Mouse (Mus musculus) neural tube, embryonic 11.5 days (tissue): ENCODE data around the gene Myo15. TPM values are rescaled to one million over a fixed set of nuclear protein-coding genes. Genes with fewer than 3 reads are reported as not detected.
"Not testable (repeated sequence)": the region's sequence is repeated elsewhere in the genome, so short reads cannot be mapped to it uniquely, and the experiment has no call there.

Experiments
- ATAC-seq: fragments of 200-750 bp; cut with Nextera tagmentation; 2 replicates; pipeline ENCODE4 v1.8.0; 2017; ENCODE audit warnings: moderate number of reproducible peaks, mild to moderate bottlenecking, moderate TSS enrichment, moderate library complexity; ENCODE audit not compliant: insufficient read depth, low FRiP score, low TSS enrichment
- DNase-seq: peaks from one replicate; pipeline ENCODE4 v3.0.0-alpha.2; 2015; ENCODE audit warnings: low spot score
- H3K27ac ChIP-seq: fragments of 300-500 bp; sonication (generic); 2 replicates; pipeline ENCODE4 v1.5.1; 2014; ENCODE audit warnings: low read depth, mild to moderate bottlenecking, low read length
- H3K27me3 ChIP-seq: fragments of 300-500 bp; sonication (generic); 2 replicates; pipeline ENCODE4 v1.6.1; 2014; ENCODE audit warnings: mild to moderate bottlenecking, low read length, mixed read lengths; ENCODE audit not compliant: control insufficient read depth, insufficient read depth
- H3K36me3 ChIP-seq: fragments of 300-500 bp; sonication (generic); 2 replicates; pipeline ENCODE4 v1.6.1; 2014; ENCODE audit warnings: mild to moderate bottlenecking, low read length, moderate library complexity, mixed read lengths; ENCODE audit not compliant: control insufficient read depth, insufficient read depth
- H3K4me1 ChIP-seq: fragments of 300-500 bp; sonication (generic); 2 replicates; pipeline ENCODE4 v1.6.1; 2014; ENCODE audit warnings: low read length, mixed read lengths; ENCODE audit not compliant: control insufficient read depth, insufficient read depth
- H3K4me2 ChIP-seq: fragments of 300-500 bp; sonication (generic); 2 replicates; pipeline ENCODE4 v1.6.1; 2014; ENCODE audit warnings: low read depth, mild to moderate bottlenecking, moderate library complexity
- H3K4me3 ChIP-seq: fragments of 300-500 bp; sonication (generic); 2 replicates; pipeline ENCODE4 v1.5.1; 2014; ENCODE audit warnings: low read depth, low read length
- H3K9ac ChIP-seq: fragments of 300-500 bp; sonication (generic); 2 replicates; pipeline ENCODE4 v1.6.1; 2014; ENCODE audit warnings: mild to moderate bottlenecking, low read length
- H3K9me3 ChIP-seq: fragments of 300-500 bp; sonication (generic); 2 replicates; pipeline ENCODE4 v1.6.1; 2016; ENCODE audit warnings: low read length; ENCODE audit not compliant: control insufficient read depth
- WGBS: fragments of 180-500 bp; shearing (Covaris S2); extraction: QIAGEN DNeasy Blood & Tissue Kit; methylation state at CpG from one replicate; pipeline ENCODE4 v1.1.7; 2014; 5-methylcytosine and 5-hydroxymethylcytosine counted together
- polyA plus RNA-seq: library from polyadenylated mRNA; unstranded; fragments of >200 nt; fragmentation: Nextera tagmentation; extraction: Ambion mirVana; gene quantifications from 2 replicates; pipeline ENCODE4 v1.2.1, GENCODE M21; 2014

Gene Myo15
- polyA plus RNA-seq, result 0.09 and 0.27 TPM in 2 replicates

- Histone ChIP-seq H3K27ac (no peak within 1 kb of the TSS), H3K4me2 (no peak within 1 kb of the TSS), H3K27me3 (no peaks in the 10 kb centered on the region), H3K9me3 (no peaks in the 10 kb centered on the region), H3K4me3 (no peak within 1 kb of the TSS), H3K9ac (no peak within 1 kb of the TSS), H3K4me1 (no peaks in the 10 kb centered on the region), H3K36me3 (peaks cover 20% of the 10 kb centered on the region)
- WGBS, result 91% methylated on average over 3 of the region's 3 CpGs
- ATAC-seq (no peak), DNase-seq (no peak)
Measured at GRCm38 (mm10) chr11:60469039-60469438, at the start of gene Myo15. Myo15 (plus strand) TSS chr11:60469339.

DNA sequence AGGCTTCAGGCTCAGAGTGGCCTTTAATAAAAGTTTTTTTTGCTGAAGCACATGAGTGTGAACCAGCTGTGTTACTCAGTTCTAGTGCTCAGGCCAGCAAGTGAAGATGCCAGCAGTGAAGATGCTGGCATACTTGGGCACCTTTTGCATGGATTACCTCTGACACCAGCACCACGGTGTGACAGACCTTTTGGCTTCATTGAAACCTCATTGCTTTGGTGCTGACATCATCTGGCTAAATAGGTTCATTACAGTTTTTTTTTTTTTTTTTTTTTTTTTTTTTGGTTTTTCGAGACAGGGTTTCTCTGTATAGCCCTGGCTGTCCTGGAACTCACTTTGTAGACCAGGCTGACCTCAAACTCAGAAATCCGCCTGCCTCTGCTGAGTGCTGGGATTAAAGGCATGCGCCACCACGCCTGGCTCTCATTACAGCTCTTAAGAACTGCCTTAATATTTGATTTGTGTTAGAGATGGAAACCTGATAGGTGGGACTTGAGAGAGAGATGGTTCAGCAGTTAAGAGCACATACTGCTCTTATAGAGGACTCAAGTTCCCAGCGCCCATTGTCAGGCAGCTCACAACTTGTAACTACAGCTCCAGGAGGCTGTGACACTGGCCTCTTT is 47.0 kb upstream of the Myo15 start:
- no peaks in the 10 kb centered on the region for H3K36me3 ChIP-seq
- no peak overlapping the region for H3K9ac ChIP-seq
- H3K4me1 ChIP-seq, result peaks cover 10% of the 10 kb centered on the region
- no peak for DNase-seq
- no peaks in the 10 kb centered on the region for H3K27me3 ChIP-seq
- H3K4me3 ChIP-seq, result no peak overlapping the region
- 74% methylated on average over 5 of the region's 6 CpGs for WGBS
- ATAC-seq, result no peak
- H3K9me3 ChIP-seq, result no peaks in the 10 kb centered on the region
- no peak overlapping the region for H3K27ac ChIP-seq
- H3K4me2 ChIP-seq, result no peak overlapping the region

DNA sequence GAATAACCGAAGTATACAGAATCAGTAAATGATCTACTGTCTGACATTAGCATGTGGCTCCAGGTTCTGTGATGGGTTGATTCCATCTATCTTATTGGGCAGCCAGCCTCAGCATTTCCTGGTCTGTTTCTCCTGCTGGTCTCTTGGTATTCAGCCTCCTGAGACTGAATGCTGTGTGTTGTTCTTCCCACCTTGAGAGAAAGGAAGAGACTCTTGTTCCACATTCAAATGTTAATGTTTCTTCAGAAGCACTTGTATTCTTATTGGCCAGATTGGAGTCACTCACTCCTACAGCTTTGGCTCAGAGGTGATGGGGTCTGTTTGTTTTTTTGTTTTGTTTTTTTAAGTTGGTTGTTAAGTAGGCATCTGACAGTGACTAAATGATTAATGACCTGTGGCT is 46.1 kb upstream of the Myo15 start:
- no peak overlapping the region for H3K4me2 ChIP-seq
- DNase-seq (no peak), ATAC-seq (no peak)
- no peak overlapping the region for H3K4me3 ChIP-seq
- WGBS, result 57% methylated on average over 1 of the region's 1 CpGs
- H3K27me3 ChIP-seq, result no peaks in the 10 kb centered on the region
- no peak overlapping the region for H3K27ac ChIP-seq
- H3K4me1 ChIP-seq, result peaks cover 10% of the 10 kb centered on the region
- no peak overlapping the region for H3K9ac ChIP-seq
- H3K9me3 ChIP-seq, result no peaks in the 10 kb centered on the region
- no peaks in the 10 kb centered on the region for H3K36me3 ChIP-seq

GRCm38 (mm10) chr11:60426417-60426816 is 42.7 kb upstream of the Myo15 start:
- H3K9ac ChIP-seq, result no peak overlapping the region
- no peaks in the 10 kb centered on the region for H3K36me3 ChIP-seq
- DNase-seq (no peak), ATAC-seq (no peak)
- WGBS, result 86% methylated on average over 1 of the region's 1 CpGs
- H3K4me1 ChIP-seq, result no peaks in the 10 kb centered on the region
- no peak overlapping the region for H3K4me2 ChIP-seq
- no peak overlapping the region for H3K4me3 ChIP-seq
- no peaks in the 10 kb centered on the region for H3K27me3 ChIP-seq
- no peak overlapping the region for H3K27ac ChIP-seq
- H3K9me3 ChIP-seq, result no peaks in the 10 kb centered on the region

GRCm38 (mm10) chr11:60427628-60428027 is 41.5 kb upstream of the Myo15 start:
- DNase-seq (no peak), ATAC-seq (no peak)
- Histone ChIP-seq H3K4me2 (no peak overlapping the region), H3K4me3 (no peak overlapping the region), H3K27ac (no peak overlapping the region), H3K9me3 (no peaks in the 10 kb centered on the region), H3K36me3 (no peaks in the 10 kb centered on the region), H3K4me1 (no peaks in the 10 kb centered on the region), H3K9ac (no peak overlapping the region), H3K27me3 (no peaks in the 10 kb centered on the region)
- WGBS, result 91% methylated on average over 3 of the region's 3 CpGs

DNA sequence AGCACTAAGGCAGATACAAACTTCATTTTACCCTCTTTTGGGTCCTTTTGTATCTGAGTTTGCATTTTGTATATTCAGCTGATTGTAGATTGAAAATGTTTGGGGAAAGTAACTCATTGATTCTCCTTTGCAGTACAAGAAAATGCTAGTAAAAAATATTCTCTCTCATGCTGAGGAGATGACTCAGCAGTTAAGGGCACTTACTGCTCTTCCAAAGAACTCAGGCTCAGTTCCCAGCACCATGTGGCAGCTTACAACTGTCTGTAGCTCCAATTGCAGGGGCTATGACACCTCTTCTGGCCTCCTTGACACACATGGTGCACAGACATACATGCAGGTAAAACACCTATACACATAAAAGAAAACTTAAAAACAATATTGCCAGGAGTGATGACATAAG is 35.6 kb upstream of the Myo15 start:
- ATAC-seq, result no peak
- no peak for DNase-seq
- H3K4me2 ChIP-seq, result no peak overlapping the region
- H3K36me3 ChIP-seq, result no peaks in the 10 kb centered on the region
- no peaks in the 10 kb centered on the region for H3K4me1 ChIP-seq
- no peak overlapping the region for H3K4me3 ChIP-seq
- no peak overlapping the region for H3K9ac ChIP-seq
- H3K27ac ChIP-seq, result no peak overlapping the region
- H3K27me3 ChIP-seq, result no peaks in the 10 kb centered on the region
- no peaks in the 10 kb centered on the region for H3K9me3 ChIP-seq

- ATAC-seq, result no peak
- WGBS, result 81% methylated on average over 1 of the region's 1 CpGs
- no peak overlapping the region for H3K27ac ChIP-seq
- no peaks in the 10 kb centered on the region for H3K4me1 ChIP-seq
- no peak for DNase-seq
- H3K9me3 ChIP-seq, result no peaks in the 10 kb centered on the region
- H3K4me2 ChIP-seq, result no peak overlapping the region
- no peak overlapping the region for H3K4me3 ChIP-seq
- no peaks in the 10 kb centered on the region for H3K27me3 ChIP-seq
- H3K9ac ChIP-seq, result no peak overlapping the region
- H3K36me3 ChIP-seq, result no peaks in the 10 kb centered on the region
Measured at GRCm38 (mm10) chr11:60435133-60435532, 34.0 kb upstream of the Myo15 start.

- 85% methylated on average over 3 of the region's 3 CpGs for WGBS
- H3K27ac ChIP-seq, result no peak overlapping the region
Measured at GRCm38 (mm10) chr11:60436618-60437017, 32.5 kb upstream of the Myo15 start.

GRCm38 (mm10) chr11:60439621-60440020 is 29.5 kb upstream of the Myo15 start:
- not testable (repeated sequence) for DNase-seq, H3K9me3 ChIP-seq, H3K27ac ChIP-seq, H3K36me3 ChIP-seq, H3K9ac ChIP-seq, H3K27me3 ChIP-seq, ATAC-seq, H3K4me1 ChIP-seq, H3K4me3 ChIP-seq, H3K4me2 ChIP-seq
- WGBS, result 33% methylated on average over 1 of the region's 1 CpGs

More at GRCm38 (mm10) chr11:60436618-60437017, 32.5 kb upstream of the Myo15 start:
- no peak overlapping the region for H3K4me2 ChIP-seq
- ATAC-seq (no peak), DNase-seq (no peak)
- H3K36me3 ChIP-seq, result no peaks in the 10 kb centered on the region
- H3K9ac ChIP-seq, result no peak overlapping the region
- H3K27me3 ChIP-seq, result no peaks in the 10 kb centered on the region
- H3K9me3 ChIP-seq, result no peaks in the 10 kb centered on the region
- H3K4me3 ChIP-seq, result no peak overlapping the region
- H3K4me1 ChIP-seq, result no peaks in the 10 kb centered on the region
